Mouse (Mus musculus): Measurements from ENCODE around the gene Tead4. TPM values are rescaled to one million over a fixed set of nuclear protein-coding genes. Genes with fewer than 3 reads are reported as not detected.
"Not testable (repeated sequence)": the region's sequence is repeated elsewhere in the genome, so short reads cannot be mapped to it uniquely, and the experiment has no call there.

Gene Tead4
- polyA plus RNA-seq, 1 experiment from 2014 or later: 1.2 TPM

GRCm38 (mm10) chr6:128226941-128227340 is 73.7 kb downstream of the Tead4 start:
- 0 out of 2 replicates have a peak, but pooled peaks have one; percentile 4 for ATAC-seq (ENCODE audit: low read depth)

GRCm38 (mm10) chr6:128225846-128226176 is 74.8 kb downstream of the Tead4 start:
- no peaks in the 10 kb centered on the region for H3K36me3 ChIP-seq
- H3K9ac ChIP-seq: no peak overlapping the region
- no peaks in the 10 kb centered on the region for H3K27me3 ChIP-seq
- no peaks in the 10 kb centered on the region for H3K4me1 ChIP-seq (replicated peaks)
- WGBS: 89% methylated on average over 1 of the region's 1 CpGs
- no peak overlapping the region for H3K4me2 ChIP-seq
- H3K9me3 ChIP-seq: no peaks in the 10 kb centered on the region
- no peak overlapping the region for H3K27ac ChIP-seq (replicated peaks)
- no peak overlapping the region for H3K4me3 ChIP-seq
- ATAC-seq (ENCODE audit: low read depth): no peak

More at GRCm38 (mm10) chr6:128226941-128227340, 73.7 kb downstream of the Tead4 start:
- H3K27me3 ChIP-seq: no peaks in the 10 kb centered on the region
- H3K9me3 ChIP-seq: no peaks in the 10 kb centered on the region
- H3K4me1 ChIP-seq (replicated peaks): no peaks in the 10 kb centered on the region
- H3K36me3 ChIP-seq: no peaks in the 10 kb centered on the region
- WGBS: 82% methylated on average over 3 of the region's 3 CpGs
- H3K4me2 ChIP-seq: no peak overlapping the region
- H3K4me3 ChIP-seq: no peak overlapping the region
- H3K9ac ChIP-seq: no peak overlapping the region
- H3K27ac ChIP-seq (replicated peaks): no peak overlapping the region

- no peaks in the 10 kb centered on the region for H3K9me3 ChIP-seq
- ATAC-seq (ENCODE audit: low read depth): no peak
- H3K9ac ChIP-seq: no peak overlapping the region
- no peaks in the 10 kb centered on the region for H3K27me3 ChIP-seq
- WGBS: 78% methylated on average over 4 of the region's 4 CpGs
- H3K36me3 ChIP-seq: no peaks in the 10 kb centered on the region
- no peak overlapping the region for H3K27ac ChIP-seq (replicated peaks)
- no peak overlapping the region for H3K4me3 ChIP-seq
- no peak overlapping the region for H3K4me2 ChIP-seq
- H3K4me1 ChIP-seq (replicated peaks): no peaks in the 10 kb centered on the region
Observed at GRCm38 (mm10) chr6:128225009-128225845, 75.4 kb downstream of the Tead4 start.

GRCm38 (mm10) chr6:128223159-128223558 is 77.5 kb downstream of the Tead4 start:
- H3K4me2 ChIP-seq: no peak overlapping the region
- no peaks in the 10 kb centered on the region for H3K36me3 ChIP-seq
- ATAC-seq (ENCODE audit: low read depth): no peak
- H3K27me3 ChIP-seq: no peaks in the 10 kb centered on the region
- no peaks in the 10 kb centered on the region for H3K4me1 ChIP-seq (replicated peaks)
- H3K9me3 ChIP-seq: no peaks in the 10 kb centered on the region
- no peak overlapping the region for H3K4me3 ChIP-seq
- no peak overlapping the region for H3K9ac ChIP-seq
- no peak overlapping the region for H3K27ac ChIP-seq (replicated peaks)

GRCm38 (mm10) chr6:128215004-128215403 is 85.6 kb downstream of the Tead4 start:
- not testable (repeated sequence) for H3K4me3 ChIP-seq; ATAC-seq (ENCODE audit: low read depth); H3K36me3 ChIP-seq; H3K4me2 ChIP-seq; H3K9me3 ChIP-seq; H3K27me3 ChIP-seq; H3K9ac ChIP-seq; H3K27ac ChIP-seq (replicated peaks); H3K4me1 ChIP-seq (replicated peaks)
- 94% methylated on average over 4 of the region's 4 CpGs for WGBS

- not testable (repeated sequence) for H3K4me1 ChIP-seq (replicated peaks); H3K36me3 ChIP-seq
Observed at GRCm38 (mm10) chr6:128209199-128209598, 91.4 kb downstream of the Tead4 start.

GRCm38 (mm10) chr6:128208491-128209170 is 92.0 kb downstream of the Tead4 start:
- Histone ChIP-seq H3K9me3 (no peaks in the 10 kb centered on the region), H3K36me3 (no peaks in the 10 kb centered on the region), H3K27me3 (no peaks in the 10 kb centered on the region), H3K4me3 (no peak overlapping the region), H3K9ac (no peak overlapping the region), H3K27ac (replicated peaks) (no peak overlapping the region), H3K4me2 (no peak overlapping the region), H3K4me1 (replicated peaks) (no peaks in the 10 kb centered on the region)
- ATAC-seq (ENCODE audit: low read depth): no peak
- 85% methylated on average over 8 of the region's 8 CpGs for WGBS

More at GRCm38 (mm10) chr6:128209199-128209598, 91.4 kb downstream of the Tead4 start:
- ATAC-seq (ENCODE audit: low read depth); H3K9me3 ChIP-seq; H3K9ac ChIP-seq; H3K4me2 ChIP-seq; H3K4me3 ChIP-seq; H3K27ac ChIP-seq (replicated peaks); H3K27me3 ChIP-seq: not testable (repeated sequence)
- 94% methylated on average over 1 of the region's 1 CpGs for WGBS

GRCm38 (mm10) chr6:128203557-128203956 is 97.1 kb downstream of the Tead4 start:
- Histone ChIP-seq H3K9ac (no peak overlapping the region), H3K36me3 (no peaks in the 10 kb centered on the region), H3K9me3 (no peaks in the 10 kb centered on the region), H3K4me3 (no peak overlapping the region), H3K27me3 (no peaks in the 10 kb centered on the region), H3K4me2 (no peak overlapping the region), H3K27ac (replicated peaks) (no peak overlapping the region), H3K4me1 (replicated peaks) (peaks cover 10% of the 10 kb centered on the region)
- no peak for ATAC-seq (ENCODE audit: low read depth)
- 85% methylated on average over 1 of the region's 1 CpGs for WGBS

GRCm38 (mm10) chr6:128200847-128201640 is 99.6 kb downstream of the Tead4 start:
- Histone ChIP-seq H3K4me2 (peak overlapping the region; percentile 80), H3K9me3 (no peaks in the 10 kb centered on the region), H3K4me1 (replicated peaks) (peaks cover 10% of the 10 kb centered on the region), H3K27me3 (no peaks in the 10 kb centered on the region), H3K27ac (replicated peaks) (peak overlapping the region; percentile 28; the same call in 1 of the 2 replicates), H3K4me3 (peak overlapping the region; percentile 56), H3K36me3 (no peaks in the 10 kb centered on the region), H3K9ac (peak overlapping the region; percentile 65)
- WGBS: under 1% methylated on average over 20 of the region's 20 CpGs
- no peak; the same call in 1 of the 2 replicates for ATAC-seq (ENCODE audit: low read depth)

- Histone ChIP-seq H3K4me3 (peak overlapping the region; percentile 56), H3K4me2 (peak overlapping the region; percentile 80), H3K4me1 (replicated peaks) (peaks cover 10% of the 10 kb centered on the region), H3K27ac (replicated peaks) (0 out of 2 replicates have a peak overlapping the region, but pooled peaks have one; percentile 20), H3K27me3 (no peaks in the 10 kb centered on the region), H3K9ac (peak overlapping the region; percentile 74), H3K36me3 (no peaks in the 10 kb centered on the region), H3K9me3 (no peaks in the 10 kb centered on the region)
- under 1% methylated on average over 54 of the region's 54 CpGs for WGBS
- peak; percentile 98 for ATAC-seq (ENCODE audit: low read depth)
Observed at GRCm38 (mm10) chr6:128200116-128200846, 100.3 kb downstream of the Tead4 start.

- 64% methylated on average over 2 of the region's 2 CpGs for WGBS
- ATAC-seq (ENCODE audit: low read depth): no peak
- Histone ChIP-seq H3K9me3 (no peaks in the 10 kb centered on the region), H3K9ac (no peak overlapping the region), H3K4me3 (no peak overlapping the region), H3K4me1 (replicated peaks) (no peaks in the 10 kb centered on the region; the same call in 1 of the 2 replicates), H3K27me3 (no peaks in the 10 kb centered on the region), H3K4me2 (no peak overlapping the region), H3K36me3 (no peaks in the 10 kb centered on the region), H3K27ac (replicated peaks) (no peak overlapping the region)
Observed at GRCm38 (mm10) chr6:128183521-128183920, 117.1 kb downstream of the Tead4 start.
